Mouse (Mus musculus) CD4-positive helper T cell, adult 2 months (primary cell): ENCODE measurements around the gene Gm3594.
"Not testable (repeated sequence)": the region's sequence is repeated elsewhere in the genome, so short reads cannot be mapped to it uniquely, and the experiment has no call there.

ENCODE experiments used
- DNase-seq: peaks from one replicate; pipeline ENCODE4 v3.0.0-alpha.2; 2012; ENCODE audit warnings: low read depth, missing footprints, low spot score

Gene Gm3594

GRCm38 (mm10) chr14:6444511-6444910 lies at the start of gene Gm3594:
Gm3594 (minus strand) TSS chr14:6444611.
- not testable (repeated sequence) for DNase-seq

- not testable (repeated sequence) for DNase-seq
Observed at GRCm38 (mm10) chr14:6486331-6486730, 41.9 kb upstream of the Gm3594 start.

GRCm38 (mm10) chr14:6485541-6485940 lies 41.1 kb upstream of the Gm3594 start:
- DNase-seq, result not testable (repeated sequence)

DNA sequence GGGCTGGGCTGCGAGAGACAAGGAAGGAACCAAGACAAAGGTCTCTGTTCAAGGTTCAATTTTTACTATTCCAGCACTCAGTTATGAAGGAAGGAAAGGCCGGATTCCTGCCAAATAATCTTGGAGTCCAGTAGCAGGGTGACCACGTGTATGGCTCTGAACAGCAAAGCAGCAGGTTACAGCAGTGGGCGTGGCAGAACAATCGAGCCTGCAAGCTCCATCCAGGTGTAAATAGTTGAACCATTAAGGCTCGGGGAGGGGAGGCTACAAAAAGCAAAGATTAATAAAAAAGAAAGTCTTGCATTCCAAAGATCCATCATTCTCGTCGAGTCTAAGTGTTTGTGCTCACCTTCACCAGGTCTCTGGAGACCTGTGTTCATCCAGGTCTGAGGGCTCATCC lies 37.7 kb upstream of the Gm3594 start:
- not testable (repeated sequence) for DNase-seq

- not testable (repeated sequence) for DNase-seq
Observed at GRCm38 (mm10) chr14:6471856-6472255, 27.4 kb upstream of the Gm3594 start.

DNA sequence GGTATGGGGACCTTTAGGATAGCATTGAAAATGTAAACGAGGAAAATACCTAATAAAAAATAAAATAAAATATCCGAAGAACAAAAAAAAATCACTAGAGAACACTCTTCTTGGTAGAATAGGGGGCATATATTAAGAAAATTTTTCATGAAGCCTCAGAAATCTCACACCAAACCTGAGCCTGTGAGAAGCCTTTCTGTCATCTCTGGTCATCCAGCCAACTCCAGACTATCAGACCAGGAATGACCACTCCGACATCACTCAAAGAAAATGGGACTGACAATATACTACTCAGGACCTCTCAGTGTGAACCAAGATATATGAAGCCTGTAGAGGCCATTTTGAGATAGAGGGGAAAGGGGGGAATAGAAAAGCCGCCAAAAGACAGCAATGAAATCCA lies 3.6 kb downstream of the Gm3594 start:
- DNase-seq, result not testable (repeated sequence)

DNA sequence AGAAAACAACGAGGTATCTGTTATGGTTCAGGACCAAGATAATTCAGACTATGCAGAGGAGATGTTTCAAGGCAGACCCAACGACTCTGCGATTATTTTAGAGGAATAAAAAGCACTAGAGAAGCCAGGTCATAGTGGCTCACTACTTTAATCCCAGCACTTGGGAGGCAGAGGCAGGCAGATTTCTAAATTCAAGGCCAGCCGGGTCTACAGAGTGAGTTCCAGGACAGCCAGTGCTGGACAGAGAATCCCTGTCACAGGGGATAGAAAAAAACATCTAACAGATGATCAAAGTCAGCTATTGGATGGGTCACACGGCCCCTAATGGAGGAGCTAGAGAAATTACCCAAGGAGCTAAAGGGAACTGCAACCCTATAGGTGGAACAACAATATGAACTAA lies 4.2 kb downstream of the Gm3594 start:
- DNase-seq, result not testable (repeated sequence)

GRCm38 (mm10) chr14:6426766-6427165 lies 17.6 kb downstream of the Gm3594 start:
- not testable (repeated sequence) for DNase-seq

DNA sequence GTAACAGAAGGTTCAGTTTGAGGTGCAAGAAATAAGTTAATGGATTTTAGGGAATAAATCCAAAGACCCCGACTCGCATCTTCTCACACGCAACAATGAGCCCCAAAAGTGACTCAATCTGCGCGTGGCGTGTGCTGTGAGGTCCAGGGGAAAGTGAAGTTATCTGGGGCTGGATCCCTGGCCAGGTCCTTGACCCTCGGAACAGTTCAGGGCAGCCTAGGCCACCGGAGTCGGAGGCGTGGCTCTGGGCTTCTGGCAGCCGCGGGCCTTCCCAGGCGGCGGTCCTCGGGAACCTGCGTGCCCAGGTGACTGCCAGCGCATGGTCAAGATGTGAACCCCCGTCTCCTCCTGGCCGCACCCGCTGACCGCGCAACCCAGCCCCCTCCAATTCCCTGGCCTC lies 18.1 kb downstream of the Gm3594 start:
- not testable (repeated sequence) for DNase-seq

DNA sequence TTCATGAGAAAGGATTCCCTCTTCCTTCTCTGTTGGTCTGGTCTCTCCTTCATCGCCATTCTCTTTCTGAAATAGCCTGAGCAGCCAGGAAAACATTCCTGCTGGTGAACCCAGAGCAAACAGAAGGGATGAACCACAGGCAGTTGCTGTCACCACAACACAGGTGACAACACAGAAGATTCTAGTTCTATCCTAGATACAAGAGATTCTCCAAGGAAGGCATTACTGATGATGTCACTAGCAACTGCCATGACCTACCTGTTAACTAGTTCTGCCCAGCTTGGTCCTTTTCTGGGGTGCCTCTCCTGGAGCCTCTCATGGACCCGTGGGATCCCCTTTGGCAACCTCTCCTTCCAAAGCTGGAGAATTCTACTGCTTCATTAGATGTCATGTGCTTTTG lies 32.0 kb downstream of the Gm3594 start, which contains the start of gene Gm3591:
Gene Gm3591 (minus strand): TSS at position 101 of the 400 bp plus-strand sequence.
- DNase-seq, result not testable (repeated sequence)

- DNase-seq, result not testable (repeated sequence)
Observed at GRCm38 (mm10) chr14:6390219-6390618, 54.2 kb downstream of the Gm3594 start, which contains the start of gene Gm16440. Gm16440 (minus strand) TSS chr14:6390319.
